Mouse (Mus musculus) spleen, adult 2 months (tissue): ENCODE data around the gene Car3.

Experiments
- CTCF ChIP-seq: fragments of 200-500 bp; IDR thresholded peaks from 2 replicates; pipeline ENCODE4 v1.5.1; 2011; ENCODE audit warnings: mild to moderate bottlenecking, inconsistent platforms; ENCODE audit not compliant: insufficient read depth, insufficient read length, insufficient replicate concordance; ENCODE audit errors: extremely low read depth
- POLR2A ChIP-seq: fragments of 200-500 bp; IDR thresholded peaks from 2 replicates; pipeline ENCODE4 v1.6.1; 2011; ENCODE audit warnings: low read depth, low read length, inconsistent platforms

GRCm38 (mm10) chr3:14915355-14915754 lies 52.0 kb downstream of the Car3 start:
- no peak for TF ChIP-seq POLR2A
- TF ChIP-seq CTCF, result no peak
